ENCODE assay signal across 18 mouse cellular contexts in the genomic region with DNA sequence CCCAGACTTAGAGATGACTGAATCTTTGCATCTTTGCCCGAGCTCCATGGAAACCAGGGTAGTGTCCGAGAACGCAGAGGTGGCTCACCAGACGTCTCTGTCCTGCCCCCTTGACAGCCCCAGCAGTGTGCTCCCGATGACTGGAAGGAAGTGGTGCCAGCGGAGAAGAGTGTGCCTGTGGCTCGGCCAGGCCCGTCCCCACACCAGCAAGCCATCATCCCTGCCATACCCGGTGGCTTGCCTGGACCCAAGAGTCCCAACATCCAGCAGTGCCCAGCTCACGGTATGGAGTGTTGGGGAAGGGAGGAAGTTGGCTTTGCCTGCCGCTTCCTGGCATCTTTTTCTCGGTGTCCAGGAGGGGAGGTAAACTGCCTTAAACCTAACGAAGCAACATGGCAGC. TPM values are rescaled to one million over a fixed set of nuclear protein-coding genes. Genes with fewer than 3 reads are reported as not detected.
DNase-seq lines count a peak whose midpoint lies in the region; ATAC-seq and TF ChIP-seq lines count a peak whose summit lies in the region.
"Had no signal": no experiment of that assay in that cellular context is flagged by ENCODE, and none has a peak within 500 bp of the region (broad histone marks: within the 10 kb centered on the region; RNA-seq: fewer than 3 reads in every experiment).

No protein-coding gene starts in this region.

- H3K4me2 ChIP-seq in hindbrain, embryonic 11.5 days (replicated peaks; ENCODE audit: low read depth, low read length), result no peak overlapping the region
- no peak overlapping the region for H3K4me2 ChIP-seq in hindbrain, embryonic 16.5 days (ENCODE audit: low read length)
- H3K4me2 ChIP-seq: embryonic facial prominence, embryonic 13.5 days; intestine, embryonic 15.5 days; neural tube, embryonic 15.5 days had no signal

- no peaks in the 10 kb centered on the region for H3K79me2 ChIP-seq in heart, adult 2 months (replicated peaks; ENCODE audit: control insufficient read depth, insufficient read depth, low read length)

- no peak for TF ChIP-seq CTCF in heart, adult 2 months (IDR thresholded peaks at IDR 0.05)

- no peak for ATAC-seq in hindbrain, embryonic 11.5 days (ENCODE audit: low FRiP score)
- ATAC-seq in hindbrain, embryonic 16.5 days, result no peak
- ATAC-seq: intestine, embryonic 15.5 days had no signal

- TF ChIP-seq POLR2A in heart, adult 2 months (IDR thresholded peaks at IDR 0.05; ENCODE audit: insufficient read depth, low read depth, low read length), result no peak

- TF ChIP-seq EP300 in heart, adult 2 months (IDR thresholded peaks at IDR 0.05; ENCODE audit: insufficient read depth, low read depth, low read length), result no peak

- peak overlapping the region; percentile 4; the same call in 1 of the 2 replicates for H3K27ac ChIP-seq in heart, adult 2 months
- H3K27ac ChIP-seq in hindbrain, embryonic 11.5 days (ENCODE audit: low read depth, low read length), result peak overlapping the region; percentile 11; the same call in 1 of the 2 replicates
- no peak overlapping the region for H3K27ac ChIP-seq in hindbrain, embryonic 16.5 days (ENCODE audit: low read depth, low read length)
- H3K27ac ChIP-seq in embryonic facial prominence, embryonic 10.5 days (replicated peaks), result peak overlapping the region; percentile 44; the same call in 1 of the 2 replicates
- H3K27ac ChIP-seq: embryonic facial prominence, embryonic 13.5 days; intestine, embryonic 15.5 days; neural tube, embryonic 15.5 days had no signal

- H3K4me3 ChIP-seq in heart, adult 2 months, result no peak overlapping the region
- no peak overlapping the region for H3K4me3 ChIP-seq in hindbrain, embryonic 11.5 days (ENCODE audit: low read depth, low read length)
- no peak overlapping the region for H3K4me3 ChIP-seq in hindbrain, embryonic 16.5 days (ENCODE audit: low read length)
- no peak overlapping the region for H3K4me3 ChIP-seq in embryonic facial prominence, embryonic 10.5 days
- H3K4me3 ChIP-seq: embryonic facial prominence, embryonic 13.5 days; intestine, embryonic 15.5 days; neural tube, embryonic 15.5 days had no signal

- intact Hi-C loops in heart, adult 2 months (cut with DNase I), result loop anchor here (5.0 kb wide), 1 partner anchor 334 kb away; a partner anchor contains a TSS
- intact Hi-C loops in heart, postnatal 25 days (cut with DNase I), result no loop called here

- H3K9ac ChIP-seq in heart, adult 2 months (ENCODE audit: low read depth, low read length), result no peak overlapping the region
- no peak overlapping the region for H3K9ac ChIP-seq in hindbrain, embryonic 11.5 days (ENCODE audit: low read depth, low read length)
- H3K9ac ChIP-seq in hindbrain, embryonic 16.5 days (ENCODE audit: low read depth, low read length), result no peak overlapping the region
- H3K9ac ChIP-seq: embryonic facial prominence, embryonic 13.5 days; intestine, embryonic 15.5 days; neural tube, embryonic 15.5 days had no signal

- peaks cover 4% of the 10 kb centered on the region for H3K4me1 ChIP-seq in heart, adult 2 months (ENCODE audit: control insufficient read depth, insufficient read depth, low read length)
- H3K4me1 ChIP-seq in hindbrain, embryonic 11.5 days (replicated peaks; ENCODE audit: control insufficient read depth, insufficient read depth, low read length), result peaks cover 21% of the 10 kb centered on the region
- peaks cover 27% of the 10 kb centered on the region for H3K4me1 ChIP-seq in hindbrain, embryonic 16.5 days (ENCODE audit: control insufficient read depth, insufficient read depth, low read depth, low read length)
- peaks cover 63% of the 10 kb centered on the region for H3K4me1 ChIP-seq in embryonic facial prominence, embryonic 10.5 days

- WGBS in heart, adult 2 months, result 77% methylated on average over 13 of the region's 13 CpGs
- WGBS in hindbrain, embryonic 11.5 days, result 76% methylated on average over 13 of the region's 13 CpGs
- WGBS in hindbrain, embryonic 16.5 days, result 73% methylated on average over 13 of the region's 13 CpGs
- WGBS in embryonic facial prominence, embryonic 10.5 days, result 80% methylated on average over 13 of the region's 13 CpGs

- H3K27me3 ChIP-seq in heart, adult 2 months (ENCODE audit: control insufficient read depth, insufficient read depth, low read length), result no peaks in the 10 kb centered on the region
- 0 out of 2 replicates have a peak, but pooled peaks cover 2% of the 10 kb centered on the region for H3K27me3 ChIP-seq in hindbrain, embryonic 11.5 days (ENCODE audit: control insufficient read depth, insufficient read depth, low read length)
- no peaks in the 10 kb centered on the region for H3K27me3 ChIP-seq in hindbrain, embryonic 16.5 days (replicated peaks; ENCODE audit: control insufficient read depth, insufficient read depth, low read length)
- H3K27me3 ChIP-seq in embryonic facial prominence, embryonic 10.5 days (replicated peaks; ENCODE audit: low read depth, poor library complexity, severe bottlenecking), result peaks cover 15% of the 10 kb centered on the region
- H3K27me3 ChIP-seq: embryonic facial prominence, embryonic 13.5 days; intestine, embryonic 15.5 days; neural tube, embryonic 15.5 days had no signal

- no peaks in the 10 kb centered on the region for H3K36me3 ChIP-seq in heart, adult 2 months (ENCODE audit: control insufficient read depth, insufficient read depth, low read length)
- H3K36me3 ChIP-seq in hindbrain, embryonic 11.5 days (ENCODE audit: control insufficient read depth, insufficient read depth, low read length), result no peaks in the 10 kb centered on the region
- no peaks in the 10 kb centered on the region for H3K36me3 ChIP-seq in hindbrain, embryonic 16.5 days (ENCODE audit: control insufficient read depth, insufficient read depth, low read length)
- no peaks in the 10 kb centered on the region for H3K36me3 ChIP-seq in embryonic facial prominence, embryonic 10.5 days (replicated peaks)
- H3K36me3 ChIP-seq: embryonic facial prominence, embryonic 13.5 days; intestine, embryonic 15.5 days had no signal

- H3K9me3 ChIP-seq in hindbrain, embryonic 11.5 days (ENCODE audit: control insufficient read depth, low read length), result no peaks in the 10 kb centered on the region
- H3K9me3 ChIP-seq in hindbrain, embryonic 16.5 days (ENCODE audit: control insufficient read depth, low read length), result no peaks in the 10 kb centered on the region
- H3K9me3 ChIP-seq in embryonic facial prominence, embryonic 10.5 days, result no peaks in the 10 kb centered on the region
- H3K9me3 ChIP-seq: embryonic facial prominence, embryonic 13.5 days; intestine, embryonic 15.5 days; neural tube, embryonic 15.5 days had no signal

- peak; percentile 32 for DNase-seq in cerebellum, adult 11 months
- no peak for DNase-seq in cerebellum, postnatal 4 days (ENCODE audit: low spot score in 2 of 2)
- no peak for DNase-seq in heart, adult 2 months
- DNase-seq in heart, postnatal 25 days (ENCODE audit: low spot score), result no peak
- DNase-seq in hindbrain, embryonic 11.5 days (ENCODE audit: low spot score), result no peak
- DNase-seq in embryonic facial prominence, embryonic 10.5 days (ENCODE audit: low spot score), result no peak
- DNase-seq: adrenal gland, postnatal 14 days; gastrocnemius, postnatal 36 days; kidney, adult 8-10 months; right cerebral cortex, postnatal 4 days; thymus, adult 18-20 months; thymus, postnatal 36 days had no signal

RNA-seq across cellular contexts. Expression of a gene that starts 31.7 kb away (rescaled TPM):
- total RNA-seq in heart, adult 2 months (2021), result under 1 TPM; 0.08 to 0.16 TPM
- polyA plus RNA-seq in heart, adult 2 months (2012; rRNA removed), result 0.15 and 0.37 TPM in 2 replicates
- under 1 TPM in 1 of 2 experiments, not detected in 1; 0.14 TPM for total RNA-seq in heart, postnatal 25 days (2021)
- polyA plus RNA-seq in hindbrain, embryonic 11.5 days (2014; fragmentation: Nextera tagmentation; extraction: Ambion mirVana), result 0.42 and 0.51 TPM in 2 replicates
- 0.23 and 0.36 TPM in 2 replicates for polyA plus RNA-seq in hindbrain, embryonic 16.5 days (2015; fragmentation: Nextera tagmentation; extraction: Ambion mirVana)
- 0.09 and 0.12 TPM in 2 replicates for polyA plus RNA-seq in embryonic facial prominence, embryonic 10.5 days (2016; fragmentation: Nextera tagmentation; extraction: Ambion mirVana)
- total RNA-seq: gastrocnemius, adult 18-20 months; hematopoietic stem cell, adult 5-6 weeks had no signal
